Mouse (Mus musculus) hindbrain, embryonic 13.5 days (tissue): ENCODE measurements around the gene Vmn2r56. TPM values are rescaled to one million over a fixed set of nuclear protein-coding genes. Genes with fewer than 3 reads are reported as not detected.
"Not testable (repeated sequence)": the region's sequence is repeated elsewhere in the genome, so short reads cannot be mapped to it uniquely, and the experiment has no call there.

Experiments
- ATAC-seq: fragments of 200-750 bp; cut with Nextera tagmentation; 2 replicates; pipeline ENCODE4 v1.8.0; 2017; ENCODE audit warnings: moderate TSS enrichment; ENCODE audit not compliant: low FRiP score
- H3K27ac ChIP-seq: fragments of 300-500 bp; sonication (generic); 2 replicates; pipeline ENCODE4 v1.5.1; 2015; ENCODE audit warnings: inconsistent platforms, mild to moderate bottlenecking, moderate library complexity
- H3K27me3 ChIP-seq: fragments of 300-500 bp; sonication (generic); 2 replicates; pipeline ENCODE4 v1.6.1; 2015; ENCODE audit warnings: mild to moderate bottlenecking, inconsistent platforms
- H3K36me3 ChIP-seq: fragments of 300-500 bp; sonication (generic); 2 replicates; pipeline ENCODE4 v1.6.1; 2015; ENCODE audit warnings: mild to moderate bottlenecking, inconsistent platforms
- H3K4me1 ChIP-seq: fragments of 300-500 bp; sonication (generic); replicated peaks from 2 replicates; pipeline ENCODE4 v1.6.1; 2015; ENCODE audit warnings: inconsistent platforms
- H3K4me2 ChIP-seq: fragments of 300-500 bp; sonication (generic); 2 replicates; pipeline ENCODE4 v1.6.1; 2015; ENCODE audit warnings: inconsistent platforms, mild to moderate bottlenecking, moderate library complexity
- H3K4me3 ChIP-seq: fragments of 300-500 bp; sonication (generic); 2 replicates; pipeline ENCODE4 v1.5.1; 2015; ENCODE audit warnings: mild to moderate bottlenecking, inconsistent platforms
- H3K9ac ChIP-seq: fragments of 300-500 bp; sonication (generic); 2 replicates; pipeline ENCODE4 v1.6.1; 2015; ENCODE audit warnings: mild to moderate bottlenecking, inconsistent platforms
- H3K9me3 ChIP-seq: fragments of 300-500 bp; sonication (generic); 2 replicates; pipeline ENCODE4 v1.6.1; 2016; ENCODE audit warnings: inconsistent platforms
- WGBS: fragments of 180-500 bp; shearing (Covaris S2); methylation state at CpG from one replicate; pipeline ENCODE4 v1.1.7; 2015; 5-methylcytosine and 5-hydroxymethylcytosine counted together
- polyA plus RNA-seq: library from polyadenylated mRNA; unstranded; fragments of >200 nt; fragmentation: Nextera tagmentation; extraction: Ambion mirVana; gene quantifications from 2 replicates; pipeline ENCODE4 v1.2.1, GENCODE M21; 2015

Vmn2r56 gene
- polyA plus RNA-seq: not detected in 2 replicates

GRCm38 (mm10) chr7:12734904-12735303, at the start of gene Vmn2r56:
Gene Vmn2r56 (minus strand): TSS chr7:12735004.
- ATAC-seq: no peak
- H3K27ac ChIP-seq: no peak within 1 kb of the TSS

GRCm38 (mm10) chr7:12780151-12780830, 45.5 kb upstream of the Vmn2r56 start:
- H3K27ac ChIP-seq: peak overlapping the region; percentile 74
- peak; percentile 95 for ATAC-seq
- peaks cover 3% of the 10 kb centered on the region for H3K36me3 ChIP-seq
- peaks cover 12% of the 10 kb centered on the region for H3K4me1 ChIP-seq
- no peaks in the 10 kb centered on the region for H3K9me3 ChIP-seq
- under 1% methylated on average over 57 of the region's 57 CpGs for WGBS
- peak overlapping the region; percentile 87 for H3K9ac ChIP-seq
- H3K27me3 ChIP-seq: no peaks in the 10 kb centered on the region
- peak overlapping the region; percentile 73 for H3K4me3 ChIP-seq
- peak overlapping the region; percentile 91 for H3K4me2 ChIP-seq

More at GRCm38 (mm10) chr7:12734904-12735303, at the start of gene Vmn2r56:
- Histone ChIP-seq H3K9me3 (peaks cover 13% of the 10 kb centered on the region; the same call in 1 of the 2 replicates), H3K4me1 (no peaks in the 10 kb centered on the region), H3K36me3 (no peaks in the 10 kb centered on the region), H3K4me2 (no peak within 1 kb of the TSS), H3K9ac (no peak within 1 kb of the TSS), H3K4me3 (no peak within 1 kb of the TSS), H3K27me3 (no peaks in the 10 kb centered on the region)
- WGBS: 44% methylated on average over 1 of the region's 1 CpGs

- 24% methylated on average over 10 of the region's 10 CpGs for WGBS
Observed at GRCm38 (mm10) chr7:12779782-12780150, 45.0 kb upstream of the Vmn2r56 start.

GRCm38 (mm10) chr7:12779141-12779540, 44.3 kb upstream of the Vmn2r56 start:
- ATAC-seq: no peak
- no peaks in the 10 kb centered on the region for H3K27me3 ChIP-seq
- no peaks in the 10 kb centered on the region for H3K9me3 ChIP-seq
- peaks cover 14% of the 10 kb centered on the region for H3K36me3 ChIP-seq
- H3K27ac ChIP-seq: no peak overlapping the region
- H3K4me3 ChIP-seq: no peak overlapping the region
- peaks cover 12% of the 10 kb centered on the region for H3K4me1 ChIP-seq
- H3K4me2 ChIP-seq: peak overlapping the region; percentile 91
- H3K9ac ChIP-seq: no peak overlapping the region
- 94% methylated on average over 5 of the region's 5 CpGs for WGBS

More at GRCm38 (mm10) chr7:12779782-12780150, 45.0 kb upstream of the Vmn2r56 start:
- H3K4me3 ChIP-seq: peak overlapping the region; percentile 73
- H3K27me3 ChIP-seq: no peaks in the 10 kb centered on the region
- no peaks in the 10 kb centered on the region for H3K9me3 ChIP-seq
- H3K36me3 ChIP-seq: peaks cover 8% of the 10 kb centered on the region
- peak overlapping the region; percentile 87 for H3K9ac ChIP-seq
- no peak for ATAC-seq
- peak overlapping the region; percentile 91 for H3K4me2 ChIP-seq
- H3K4me1 ChIP-seq: peaks cover 12% of the 10 kb centered on the region
- no peak overlapping the region for H3K27ac ChIP-seq

- Histone ChIP-seq H3K4me1 (peaks cover 6% of the 10 kb centered on the region), H3K4me2 (no peak overlapping the region), H3K4me3 (no peak overlapping the region), H3K9ac (no peak overlapping the region), H3K9me3 (no peaks in the 10 kb centered on the region), H3K36me3 (peaks cover 60% of the 10 kb centered on the region), H3K27ac (no peak overlapping the region), H3K27me3 (no peaks in the 10 kb centered on the region)
- no peak for ATAC-seq
- 93% methylated on average over 1 of the region's 1 CpGs for WGBS
Observed at GRCm38 (mm10) chr7:12774606-12775005, 39.8 kb upstream of the Vmn2r56 start.

GRCm38 (mm10) chr7:12774111-12774510, 39.3 kb upstream of the Vmn2r56 start:
- H3K9me3 ChIP-seq: no peaks in the 10 kb centered on the region
- H3K4me3 ChIP-seq: no peak overlapping the region
- H3K36me3 ChIP-seq: peaks cover 65% of the 10 kb centered on the region
- H3K9ac ChIP-seq: no peak overlapping the region
- no peak overlapping the region for H3K27ac ChIP-seq
- no peak for ATAC-seq
- WGBS: 95% methylated on average over 9 of the region's 9 CpGs
- no peak overlapping the region for H3K4me2 ChIP-seq
- no peaks in the 10 kb centered on the region for H3K27me3 ChIP-seq
- H3K4me1 ChIP-seq: peaks cover 1% of the 10 kb centered on the region; the same call in 1 of the 2 replicates

GRCm38 (mm10) chr7:12749431-12750198, 14.8 kb upstream of the Vmn2r56 start:
- Histone ChIP-seq H3K27ac (peak overlapping the region; percentile 10; the same call in 1 of the 2 replicates), H3K4me3 (no peak overlapping the region), H3K4me2 (peak overlapping the region; percentile 18; the same call in 1 of the 2 replicates), H3K36me3 (peaks cover 6% of the 10 kb centered on the region; the same call in 1 of the 2 replicates), H3K9ac (no peak overlapping the region), H3K9me3 (peaks cover 12% of the 10 kb centered on the region), H3K27me3 (no peaks in the 10 kb centered on the region), H3K4me1 (no peaks in the 10 kb centered on the region)
- peak; percentile 63 for ATAC-seq
- WGBS: 79% methylated on average over 24 of the region's 24 CpGs

- H3K9ac ChIP-seq, H3K4me1 ChIP-seq, H3K9me3 ChIP-seq, H3K27ac ChIP-seq, H3K27me3 ChIP-seq, ATAC-seq, H3K4me2 ChIP-seq, H3K36me3 ChIP-seq, H3K4me3 ChIP-seq: not testable (repeated sequence)
- 85% methylated on average over 3 of the region's 3 CpGs for WGBS
Observed at GRCm38 (mm10) chr7:12684903-12685302, 49.9 kb downstream of the Vmn2r56 start, which contains the start of gene Vmn2r55. Gene Vmn2r55 (minus strand): TSS chr7:12685003.

GRCm38 (mm10) chr7:12640219-12640618, 94.6 kb downstream of the Vmn2r56 start, which contains the start of gene Vmn2r54:
Gene Vmn2r54 (minus strand): TSS chr7:12640319.
- H3K9me3 ChIP-seq, H3K4me2 ChIP-seq, H3K9ac ChIP-seq, H3K4me1 ChIP-seq, H3K27me3 ChIP-seq, H3K4me3 ChIP-seq, ATAC-seq, H3K36me3 ChIP-seq, H3K27ac ChIP-seq: not testable (repeated sequence)
- WGBS: 84% methylated on average over 3 of the region's 4 CpGs

Other genes starting within 250 kb of the Vmn2r56 start
- gene 2900092C05Rik, start 222.5 kb downstream of the Vmn2r56 start, polyA plus RNA-seq: not detected in 2 replicates
- gene Vmn2r53, start 126.2 kb downstream of the Vmn2r56 start, polyA plus RNA-seq: 0.01 TPM in 1 of 2 replicates, not detected in the other
- gene Vmn2r54, start 94.7 kb downstream of the Vmn2r56 start, polyA plus RNA-seq: not detected in 2 replicates
- gene Vmn2r55, start 50.0 kb downstream of the Vmn2r56 start, polyA plus RNA-seq: not detected in 2 replicates
- gene Zscan18, start 68.6 kb upstream of the Vmn2r56 start, polyA plus RNA-seq: 20.1 and 22.9 TPM in 2 replicates
- gene Zfp329, start 83.9 kb upstream of the Vmn2r56 start, polyA plus RNA-seq: 30.6 and 31.3 TPM in 2 replicates
- gene Zfp110, start 99.8 kb upstream of the Vmn2r56 start, polyA plus RNA-seq: 28.9 and 33.3 TPM in 2 replicates
- gene Zfp128, start 146.2 kb upstream of the Vmn2r56 start, polyA plus RNA-seq: 7.0 and 7.3 TPM in 2 replicates
- 10.6 and 10.9 TPM in 2 replicates for gene Zscan22, start 162.8 kb upstream of the Vmn2r56 start, polyA plus RNA-seq
- 661 and 665 TPM in 2 replicates for gene Rps5, start 187.3 kb upstream of the Vmn2r56 start, polyA plus RNA-seq
- gene Rnf225, start 192.4 kb upstream of the Vmn2r56 start, polyA plus RNA-seq: 0.70 TPM in 2 replicates
- gene Zfp324, start 230.8 kb upstream of the Vmn2r56 start, polyA plus RNA-seq: 13.6 and 13.7 TPM in 2 replicates
- 12.4 and 13.2 TPM in 2 replicates for gene Zfp446, start 242.8 kb upstream of the Vmn2r56 start, polyA plus RNA-seq